Mouse (Mus musculus): Measurements from ENCODE around the gene Frmd4b.
A peak's percentile ranks its signal among the peaks of the same experiment; 100 is the strongest.
"Not testable (repeated sequence)": the region's sequence is repeated elsewhere in the genome, so short reads cannot be mapped to it uniquely, and the experiment has no call there.

Gene Frmd4b

DNA sequence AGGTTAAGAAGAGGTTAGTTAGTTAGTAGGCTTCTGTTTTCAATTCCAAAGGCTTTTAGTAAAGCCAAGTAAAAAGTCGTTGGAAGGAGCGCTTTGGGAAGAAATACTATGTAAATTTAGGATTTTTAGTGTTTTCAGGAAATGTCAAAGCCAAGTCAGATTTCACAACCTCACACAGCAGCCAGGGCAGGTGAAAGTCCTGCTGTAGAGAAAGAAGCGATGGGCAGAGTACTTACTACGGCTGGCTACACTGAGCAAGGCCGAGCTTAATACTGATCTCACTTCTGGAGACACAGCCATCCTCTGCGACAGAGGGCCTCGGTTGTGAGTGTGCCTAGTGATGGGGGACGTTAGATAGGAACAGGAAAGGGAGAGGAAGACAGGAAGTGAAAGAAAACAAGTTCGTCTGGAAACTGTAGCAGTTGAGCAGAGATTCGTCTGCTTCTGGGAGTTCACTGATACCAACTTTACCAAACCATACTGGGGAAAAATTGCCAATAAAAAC lies 328.0 kb downstream of the Frmd4b start:
- DNase-seq (ENCODE audit: low read depth), result no peak

- DNase-seq (ENCODE audit: low read depth), result no peak
Observed at GRCm38 (mm10) chr6:97288047-97288855, 329.1 kb downstream of the Frmd4b start.

GRCm38 (mm10) chr6:97286332-97286731 lies 331.0 kb downstream of the Frmd4b start:
- no peak for DNase-seq (ENCODE audit: low read depth)

DNA sequence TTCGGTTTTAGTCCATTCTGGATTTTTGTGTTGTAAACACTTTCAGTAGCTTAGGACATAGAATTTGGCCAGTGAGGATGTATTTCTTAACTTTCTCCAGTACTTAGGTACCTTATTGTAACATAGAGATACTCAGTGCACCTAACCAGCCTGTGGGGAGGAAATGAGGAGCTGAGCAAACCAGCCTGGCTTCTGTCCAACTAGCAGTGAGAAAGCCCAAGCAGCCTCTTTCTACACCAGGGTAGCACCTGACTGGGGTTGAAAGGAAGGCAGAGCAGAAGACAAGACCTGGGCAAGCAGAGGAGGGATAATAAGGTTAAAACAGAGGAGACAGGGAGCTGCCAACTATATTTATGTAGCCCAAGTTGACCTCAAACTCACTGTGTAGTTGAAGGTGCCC lies 333.7 kb downstream of the Frmd4b start:
- DNase-seq (ENCODE audit: low read depth), result no peak

DNA sequence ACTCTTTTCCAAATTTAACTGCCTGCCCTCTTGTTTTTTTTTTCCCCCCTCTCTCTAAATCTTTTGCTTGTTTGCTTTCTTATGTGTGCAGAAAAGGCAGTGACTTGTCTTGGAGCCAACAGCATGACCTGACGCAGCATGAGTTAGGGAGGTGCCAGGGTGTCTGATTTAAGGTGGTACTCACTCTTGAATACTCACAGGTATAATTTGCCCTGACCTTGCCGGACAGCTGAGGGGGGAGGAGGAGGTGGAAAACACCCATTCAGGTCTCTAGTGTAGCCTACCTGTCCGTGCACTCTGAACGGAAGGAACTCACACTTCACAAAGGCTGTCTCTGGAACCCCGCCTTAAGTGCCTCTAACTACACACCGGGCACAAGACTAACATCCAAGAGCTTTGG lies 338.5 kb downstream of the Frmd4b start:
- no peak for DNase-seq (ENCODE audit: low read depth)

GRCm38 (mm10) chr6:97278014-97278787 lies 339.1 kb downstream of the Frmd4b start:
- DNase-seq (ENCODE audit: low read depth), result peak; percentile 46

DNA sequence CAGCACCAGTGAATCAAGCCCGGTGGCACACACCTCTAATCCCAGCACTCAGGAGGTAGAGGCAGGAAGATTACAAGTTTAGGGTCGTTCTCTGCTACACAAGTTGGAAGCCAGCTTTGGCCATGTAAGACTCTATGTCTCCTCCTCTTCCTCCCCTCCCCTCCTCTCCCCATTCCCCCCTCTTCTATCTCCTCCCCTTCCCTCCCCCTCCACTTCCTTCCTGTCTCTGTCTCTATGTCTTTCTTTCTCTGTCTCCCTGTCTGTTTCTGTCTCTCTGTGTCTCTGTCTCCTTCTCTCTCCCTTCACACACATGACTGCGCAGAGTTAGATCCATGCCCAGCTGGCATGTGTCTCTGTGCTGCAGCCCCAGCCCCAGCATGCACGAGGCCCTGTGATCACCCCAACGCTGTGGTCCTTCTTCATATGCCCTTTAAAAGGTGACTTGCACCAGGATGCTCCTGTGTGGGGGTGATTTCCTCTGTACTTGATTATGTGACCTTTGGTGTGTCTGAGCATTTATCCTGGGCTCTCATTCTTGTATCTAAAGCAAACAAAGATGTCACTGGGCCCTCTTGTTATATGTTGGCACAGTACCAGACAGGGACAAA lies 340.3 kb downstream of the Frmd4b start:
- no peak for DNase-seq (ENCODE audit: low read depth)

GRCm38 (mm10) chr6:97276366-97276765 lies 341.0 kb downstream of the Frmd4b start:
- DNase-seq (ENCODE audit: low read depth), result no peak

- no peak for DNase-seq (ENCODE audit: low read depth)
Observed at GRCm38 (mm10) chr6:97275760-97276159, 341.6 kb downstream of the Frmd4b start.

GRCm38 (mm10) chr6:97273777-97274176 lies 343.6 kb downstream of the Frmd4b start:
- no peak for DNase-seq (ENCODE audit: low read depth)

GRCm38 (mm10) chr6:97273058-97273710 lies 344.2 kb downstream of the Frmd4b start:
- no peak for DNase-seq (ENCODE audit: low read depth)

DNA sequence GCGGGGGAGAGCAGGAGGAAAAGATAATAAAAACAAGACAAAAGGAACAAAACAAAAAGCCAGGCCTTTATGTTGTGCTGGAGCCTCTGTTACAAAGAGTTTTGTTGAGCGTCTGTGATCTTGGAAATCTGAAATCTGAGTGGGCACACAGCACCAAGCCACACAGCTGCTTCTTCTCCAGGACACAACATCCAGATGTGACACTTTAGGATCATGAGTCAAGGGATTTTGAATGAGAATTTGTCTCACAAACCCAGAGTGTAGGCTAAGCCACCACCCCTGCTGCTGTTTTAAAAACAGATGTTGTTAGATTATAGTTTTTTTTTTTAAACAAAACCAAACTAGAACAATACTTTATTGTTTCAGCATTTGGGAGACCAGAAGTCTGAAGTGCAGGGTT lies 345.0 kb downstream of the Frmd4b start:
- no peak for DNase-seq (ENCODE audit: low read depth)

DNA sequence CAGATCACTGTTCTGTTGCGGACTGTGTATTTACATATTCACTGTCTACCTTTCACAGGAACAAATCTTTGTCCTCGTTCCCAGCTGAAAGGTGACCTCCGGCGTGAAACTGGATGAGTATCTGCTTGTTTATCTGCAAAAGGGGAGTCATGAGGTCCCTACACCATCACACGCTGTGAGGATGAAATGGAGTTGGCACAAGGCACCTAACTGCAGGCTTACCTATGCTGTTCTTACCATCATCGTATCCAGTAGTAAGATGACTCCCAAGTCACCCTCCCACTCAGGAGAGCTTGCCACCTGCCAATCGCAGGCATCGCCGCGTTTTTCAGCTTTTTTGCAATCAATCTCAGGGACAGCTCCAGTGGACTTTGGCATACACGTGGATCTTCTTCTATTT lies 347.7 kb downstream of the Frmd4b start:
- DNase-seq (ENCODE audit: low read depth), result no peak

- no peak for DNase-seq (ENCODE audit: low read depth)
Observed at GRCm38 (mm10) chr6:97267132-97267531, 350.2 kb downstream of the Frmd4b start.

DNA sequence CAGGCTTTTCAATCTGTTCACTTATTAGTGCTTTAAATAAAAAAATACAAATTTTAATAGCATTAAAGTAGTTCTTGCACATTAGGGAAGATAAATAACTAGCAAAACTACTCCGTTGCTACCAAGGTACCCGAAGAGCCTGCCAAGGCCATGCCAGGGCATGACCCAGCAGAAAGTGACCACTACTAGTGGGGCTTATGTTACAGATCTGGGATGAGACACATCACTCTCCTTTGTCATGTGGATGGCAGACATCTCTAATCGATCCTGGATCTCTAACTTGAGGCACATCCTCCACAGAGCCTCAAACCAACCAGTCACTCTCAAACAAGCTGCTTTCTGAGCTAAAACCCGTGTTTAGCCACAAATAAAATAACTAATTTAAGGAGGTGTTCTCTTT lies 350.7 kb downstream of the Frmd4b start:
- DNase-seq (ENCODE audit: low read depth), result no peak

- no peak for DNase-seq (ENCODE audit: low read depth)
Observed at GRCm38 (mm10) chr6:97265705-97266104, 351.6 kb downstream of the Frmd4b start.

GRCm38 (mm10) chr6:97265240-97265639 lies 352.1 kb downstream of the Frmd4b start:
- DNase-seq (ENCODE audit: low read depth), result no peak

DNA sequence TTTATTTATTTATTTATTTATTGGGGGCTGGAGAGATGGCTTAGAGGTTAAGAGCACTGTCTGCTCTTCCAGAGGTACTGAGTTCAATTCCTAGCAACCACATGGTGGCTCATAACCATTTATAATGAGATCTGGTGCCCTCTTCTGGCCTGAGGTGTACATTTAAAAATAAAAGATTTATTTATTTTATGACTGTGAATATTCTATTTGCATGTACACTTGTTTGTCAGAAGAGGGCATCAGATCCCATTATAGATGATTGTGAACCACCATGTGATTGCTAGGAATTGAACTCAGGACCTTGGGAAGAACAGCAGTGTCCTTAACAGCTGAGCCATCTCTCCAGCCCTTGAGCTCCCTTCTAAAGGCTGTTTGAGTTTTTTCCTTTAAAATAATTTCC lies 353.6 kb downstream of the Frmd4b start:
- not testable (repeated sequence) for DNase-seq (ENCODE audit: low read depth)

DNA sequence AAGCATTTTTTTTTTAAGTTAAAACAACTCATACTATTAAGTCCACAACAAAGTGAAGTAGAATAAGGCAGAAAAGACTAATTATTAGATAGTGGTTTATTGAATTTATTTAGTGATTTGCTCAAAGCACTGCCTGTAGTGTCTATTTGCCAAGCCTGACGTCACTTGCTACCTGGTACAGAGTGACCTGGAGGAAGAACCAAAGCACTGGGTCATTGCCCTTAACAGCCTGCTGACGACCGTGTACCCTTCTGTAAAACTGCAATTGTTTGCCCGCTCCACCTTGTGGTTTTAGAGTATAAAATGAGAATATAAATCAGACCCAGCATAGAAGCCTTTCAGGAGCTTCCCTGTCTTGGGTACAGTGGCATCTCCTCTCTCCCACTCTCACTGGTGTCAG lies 355.1 kb downstream of the Frmd4b start:
- no peak for DNase-seq (ENCODE audit: low read depth)

GRCm38 (mm10) chr6:97259926-97260325 lies 357.4 kb downstream of the Frmd4b start:
- not testable (repeated sequence) for DNase-seq (ENCODE audit: low read depth)

DNA sequence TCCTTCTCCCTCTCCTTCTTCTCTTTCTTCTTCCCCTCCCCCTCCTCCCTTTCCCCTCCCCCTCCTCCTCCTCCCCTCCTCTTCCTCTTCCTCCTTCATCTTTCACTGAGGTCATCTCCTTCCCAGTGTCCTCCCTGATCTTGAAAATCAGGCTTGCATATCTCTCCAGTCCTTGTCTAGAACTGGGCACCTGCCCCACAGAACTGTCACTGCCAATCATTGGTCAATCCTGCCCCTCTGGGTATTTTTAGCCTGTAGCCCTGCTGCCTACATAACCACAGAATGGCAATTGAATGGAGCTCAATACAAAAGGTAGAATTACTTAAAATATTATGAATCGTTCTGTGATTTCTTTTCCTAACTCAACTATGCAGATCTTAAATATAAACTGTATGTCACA lies 358.9 kb downstream of the Frmd4b start:
- no peak for DNase-seq (ENCODE audit: low read depth)

DNA sequence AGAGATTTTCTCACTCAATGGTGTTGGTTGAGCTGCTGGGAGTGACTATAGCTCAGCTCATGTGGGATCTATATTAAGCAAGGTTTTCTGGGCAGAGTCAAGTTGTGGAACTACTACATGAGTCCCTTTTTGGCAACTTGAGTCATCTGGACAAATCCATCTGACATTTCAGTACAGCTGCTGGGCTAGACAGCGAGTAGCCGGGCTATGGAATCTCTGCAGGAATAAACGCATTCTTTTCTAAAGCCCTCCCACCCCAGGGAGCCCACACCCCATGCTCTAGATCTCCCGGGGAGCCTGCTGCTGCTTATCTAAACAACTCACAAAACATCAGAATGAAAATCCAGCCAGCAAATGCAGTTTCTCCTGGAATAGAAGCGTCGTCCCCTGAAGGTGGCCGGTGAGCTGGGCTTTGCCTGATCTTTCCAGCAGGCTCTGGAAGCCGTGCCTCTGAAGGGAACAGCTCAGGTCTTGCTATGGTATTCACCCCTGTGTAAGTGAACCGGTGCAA lies 364.6 kb downstream of the Frmd4b start, which contains the start of gene Lmod3:
TSS of gene Lmod3 (minus strand) at position 49 of the 511 bp plus-strand sequence.
- DNase-seq (ENCODE audit: low read depth), result no peak
